Mouse (Mus musculus) hindbrain, embryonic 11.5 days (tissue): Measurements from ENCODE around the gene Snd1. TPM values are rescaled to one million over a fixed set of nuclear protein-coding genes. Genes with fewer than 3 reads are reported as not detected.
A peak's percentile ranks its signal among the peaks of the same experiment; 100 is the strongest.

Experiments
- ATAC-seq: fragments of 200-750 bp; cut with Nextera tagmentation; 2 replicates; pipeline ENCODE4 v1.8.0; 2017; ENCODE audit warnings: mild to moderate bottlenecking, moderate TSS enrichment, moderate library complexity; ENCODE audit not compliant: low FRiP score
- DNase-seq: peaks from one replicate; pipeline ENCODE4 v3.0.0-alpha.2; 2015; ENCODE audit warnings: low spot score
- H3K27ac ChIP-seq: fragments of 300-500 bp; sonication (generic); 2 replicates; pipeline ENCODE4 v1.5.1; 2014; ENCODE audit warnings: mild to moderate bottlenecking, low read depth, low read length
- H3K27me3 ChIP-seq: fragments of 300-500 bp; sonication (generic); 2 replicates; pipeline ENCODE4 v1.6.1; 2014; ENCODE audit warnings: mild to moderate bottlenecking, low read length, moderate library complexity, mixed read lengths; ENCODE audit not compliant: control insufficient read depth, insufficient read depth
- H3K36me3 ChIP-seq: fragments of 300-500 bp; sonication (generic); 2 replicates; pipeline ENCODE4 v1.6.1; 2014; ENCODE audit warnings: mild to moderate bottlenecking, low read length, moderate library complexity, mixed read lengths; ENCODE audit not compliant: control insufficient read depth, insufficient read depth
- H3K4me1 ChIP-seq: fragments of 300-500 bp; sonication (generic); replicated peaks from 2 replicates; pipeline ENCODE4 v1.6.1; 2014; ENCODE audit warnings: low read length, mixed read lengths; ENCODE audit not compliant: control insufficient read depth, insufficient read depth
- H3K4me2 ChIP-seq: fragments of 300-500 bp; sonication (generic); replicated peaks from 2 replicates; pipeline ENCODE4 v1.6.1; 2014; ENCODE audit warnings: mild to moderate bottlenecking, low read depth, low read length
- H3K4me3 ChIP-seq: fragments of 300-500 bp; sonication (generic); 2 replicates; pipeline ENCODE4 v1.5.1; 2014; ENCODE audit warnings: low read depth, low read length
- H3K9ac ChIP-seq: fragments of 300-500 bp; sonication (generic); 2 replicates; pipeline ENCODE4 v1.6.1; 2014; ENCODE audit warnings: low read depth, low read length
- H3K9me3 ChIP-seq: fragments of 300-500 bp; sonication (generic); 2 replicates; pipeline ENCODE4 v1.6.1; 2016; ENCODE audit warnings: low read length; ENCODE audit not compliant: control insufficient read depth
- WGBS: fragments of 180-500 bp; shearing (Covaris S2); extraction: QIAGEN DNeasy Blood & Tissue Kit; methylation state at CpG from one replicate; pipeline ENCODE4 v1.1.7; 2014; 5-methylcytosine and 5-hydroxymethylcytosine counted together
- polyA plus RNA-seq: library from polyadenylated mRNA; unstranded; fragments of >200 nt; fragmentation: Nextera tagmentation; extraction: Ambion mirVana; gene quantifications from 2 replicates; pipeline ENCODE4 v1.2.1, GENCODE M21; 2014

Snd1 gene
- polyA plus RNA-seq, 1 experiment from 2014 or later: 86.2 TPM

GRCm38 (mm10) chr6:28450481-28450880 lies 24.5 kb upstream of the Snd1 start:
- Histone ChIP-seq H3K4me1 (no peaks in the 10 kb centered on the region), H3K9me3 (no peaks in the 10 kb centered on the region), H3K4me3 (no peak overlapping the region), H3K9ac (no peak overlapping the region), H3K4me2 (no peak overlapping the region), H3K27me3 (peaks cover 11% of the 10 kb centered on the region), H3K36me3 (no peaks in the 10 kb centered on the region), H3K27ac (no peak overlapping the region)
- peak; percentile 19 for DNase-seq
- no peak for ATAC-seq
- WGBS: 14% methylated on average over 5 of the region's 5 CpGs

- Histone ChIP-seq H3K27me3 (peaks cover 11% of the 10 kb centered on the region), H3K9ac (no peak overlapping the region), H3K9me3 (no peaks in the 10 kb centered on the region), H3K36me3 (no peaks in the 10 kb centered on the region), H3K4me2 (no peak overlapping the region), H3K4me3 (no peak overlapping the region), H3K4me1 (no peaks in the 10 kb centered on the region), H3K27ac (no peak overlapping the region)
- no peak for ATAC-seq
- DNase-seq: no peak
- 3% methylated on average over 12 of the region's 12 CpGs for WGBS
Measured at GRCm38 (mm10) chr6:28450977-28451376, 24.0 kb upstream of the Snd1 start.

DNA sequence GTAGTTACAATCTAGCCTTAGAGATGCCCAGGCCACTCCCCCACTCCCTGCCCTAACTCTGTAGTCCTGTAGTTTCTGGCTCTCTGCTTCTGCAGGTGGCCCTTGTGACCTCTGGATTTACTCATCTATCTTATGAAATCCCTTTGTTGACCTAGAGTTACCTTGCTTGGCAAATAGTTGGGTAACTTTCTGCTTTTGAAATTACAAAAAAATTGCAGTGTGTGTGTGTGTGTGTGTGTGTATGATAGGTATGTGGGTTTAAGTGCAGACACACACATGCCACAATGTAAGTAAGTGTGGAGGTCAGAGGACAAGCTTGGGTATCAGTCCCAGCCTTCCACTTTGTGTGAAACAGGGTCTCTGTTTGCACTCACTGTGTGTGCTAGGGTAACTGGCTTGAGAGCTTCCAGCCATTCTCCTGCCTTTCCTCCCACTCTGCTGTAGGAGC lies 15.7 kb upstream of the Snd1 start:
- Histone ChIP-seq H3K9me3 (no peaks in the 10 kb centered on the region), H3K4me2 (no peak overlapping the region), H3K27me3 (no peaks in the 10 kb centered on the region), H3K9ac (no peak overlapping the region), H3K36me3 (no peaks in the 10 kb centered on the region), H3K4me3 (no peak overlapping the region), H3K27ac (no peak overlapping the region), H3K4me1 (no peaks in the 10 kb centered on the region)
- no peak for DNase-seq
- ATAC-seq: no peak

DNA sequence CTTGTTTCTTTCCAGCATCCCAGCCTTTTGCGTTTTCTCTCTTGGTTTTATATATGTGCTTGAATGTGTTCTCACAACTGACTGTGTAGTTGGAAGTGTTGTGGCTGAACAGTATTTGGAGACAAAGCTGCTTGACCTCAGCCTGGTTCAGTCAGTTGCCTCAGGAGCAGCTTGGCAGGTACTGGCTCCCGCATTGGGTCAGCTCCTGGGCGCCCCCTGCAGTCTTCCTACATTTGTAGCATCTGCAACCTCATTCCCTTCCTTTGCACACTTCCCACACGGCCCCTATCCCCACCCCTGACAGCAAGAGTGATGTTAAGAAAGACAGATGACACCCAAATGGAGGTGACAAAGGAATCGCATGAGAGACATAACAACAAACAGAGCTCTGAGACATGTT lies 14.4 kb upstream of the Snd1 start:
- 8% methylated on average over 5 of the region's 5 CpGs for WGBS
- Histone ChIP-seq H3K36me3 (no peaks in the 10 kb centered on the region), H3K27ac (no peak overlapping the region), H3K4me1 (no peaks in the 10 kb centered on the region), H3K9ac (no peak overlapping the region), H3K27me3 (no peaks in the 10 kb centered on the region), H3K4me2 (no peak overlapping the region), H3K4me3 (no peak overlapping the region), H3K9me3 (no peaks in the 10 kb centered on the region)
- ATAC-seq (no peak), DNase-seq (peak; percentile 66)

- H3K36me3 ChIP-seq: no peaks in the 10 kb centered on the region
- no peak overlapping the region for H3K4me2 ChIP-seq
- H3K9me3 ChIP-seq: no peaks in the 10 kb centered on the region
- 0 out of 2 replicates have a peak overlapping the region, but pooled peaks have one; percentile 53 for H3K27ac ChIP-seq
- H3K4me1 ChIP-seq: no peaks in the 10 kb centered on the region
- DNase-seq: peak; percentile 32
- no peak overlapping the region for H3K4me3 ChIP-seq
- H3K9ac ChIP-seq: no peak overlapping the region
- WGBS: 27% methylated on average over 6 of the region's 6 CpGs
- no peaks in the 10 kb centered on the region for H3K27me3 ChIP-seq
- ATAC-seq: peak; percentile 72
Measured at GRCm38 (mm10) chr6:28464630-28465029, 10.3 kb upstream of the Snd1 start.

DNA sequence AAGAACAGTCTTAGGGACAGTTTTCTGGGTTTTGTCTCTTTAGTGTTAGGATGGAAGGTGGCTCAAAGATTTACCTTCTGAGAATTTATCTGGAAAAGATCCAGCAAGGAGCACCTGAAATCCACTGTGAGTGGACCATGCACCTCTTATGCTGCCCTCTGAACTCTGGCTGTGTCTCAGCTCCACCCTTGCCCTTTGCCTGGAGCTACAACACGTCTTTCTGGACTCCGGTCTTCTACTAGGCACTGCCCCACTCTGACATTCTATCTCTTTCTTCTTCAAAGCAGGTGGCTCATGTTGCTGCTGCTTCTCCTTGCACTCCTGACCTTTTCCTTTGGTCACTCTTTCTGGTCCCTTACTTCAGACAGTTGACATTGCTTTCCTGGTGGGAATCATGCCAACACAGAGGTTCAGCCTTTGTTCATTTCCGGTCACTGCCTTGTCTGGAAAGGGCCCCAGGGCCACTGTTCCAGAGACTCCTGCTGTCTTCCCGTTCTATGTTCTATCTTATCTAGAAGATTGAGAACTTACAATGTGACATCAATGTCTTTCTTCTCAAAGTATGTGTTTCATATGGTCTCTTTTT lies 4.8 kb upstream of the Snd1 start:
- no peak overlapping the region for H3K9ac ChIP-seq
- WGBS: 70% methylated on average over 4 of the region's 4 CpGs
- H3K4me1 ChIP-seq: no peaks in the 10 kb centered on the region
- H3K4me2 ChIP-seq: no peak overlapping the region
- no peak overlapping the region for H3K27ac ChIP-seq
- H3K4me3 ChIP-seq: no peak overlapping the region
- DNase-seq (no peak), ATAC-seq (no peak)
- H3K9me3 ChIP-seq: no peaks in the 10 kb centered on the region
- no peaks in the 10 kb centered on the region for H3K27me3 ChIP-seq
- no peaks in the 10 kb centered on the region for H3K36me3 ChIP-seq

DNA sequence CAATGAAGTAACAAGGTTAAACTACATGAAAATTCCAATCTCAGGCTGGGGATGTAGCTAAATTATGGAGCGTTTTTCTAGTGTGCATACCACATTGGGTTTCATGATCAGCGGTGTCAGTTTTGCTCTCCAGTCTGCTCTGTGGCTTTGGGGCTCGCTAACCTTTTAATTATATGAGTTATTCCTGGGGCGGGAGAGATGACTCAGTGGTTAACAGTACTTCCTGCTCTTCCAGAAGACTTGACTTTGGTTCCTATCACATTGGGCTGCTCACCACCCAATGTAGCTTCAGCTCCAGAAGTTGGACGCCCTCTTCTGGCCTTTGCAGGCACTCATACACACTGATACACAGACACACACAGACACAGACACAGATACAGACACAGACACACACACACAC lies 4.3 kb upstream of the Snd1 start:
- Histone ChIP-seq H3K9me3 (no peaks in the 10 kb centered on the region), H3K9ac (no peak overlapping the region)
- WGBS: 82% methylated on average over 5 of the region's 5 CpGs

DNA sequence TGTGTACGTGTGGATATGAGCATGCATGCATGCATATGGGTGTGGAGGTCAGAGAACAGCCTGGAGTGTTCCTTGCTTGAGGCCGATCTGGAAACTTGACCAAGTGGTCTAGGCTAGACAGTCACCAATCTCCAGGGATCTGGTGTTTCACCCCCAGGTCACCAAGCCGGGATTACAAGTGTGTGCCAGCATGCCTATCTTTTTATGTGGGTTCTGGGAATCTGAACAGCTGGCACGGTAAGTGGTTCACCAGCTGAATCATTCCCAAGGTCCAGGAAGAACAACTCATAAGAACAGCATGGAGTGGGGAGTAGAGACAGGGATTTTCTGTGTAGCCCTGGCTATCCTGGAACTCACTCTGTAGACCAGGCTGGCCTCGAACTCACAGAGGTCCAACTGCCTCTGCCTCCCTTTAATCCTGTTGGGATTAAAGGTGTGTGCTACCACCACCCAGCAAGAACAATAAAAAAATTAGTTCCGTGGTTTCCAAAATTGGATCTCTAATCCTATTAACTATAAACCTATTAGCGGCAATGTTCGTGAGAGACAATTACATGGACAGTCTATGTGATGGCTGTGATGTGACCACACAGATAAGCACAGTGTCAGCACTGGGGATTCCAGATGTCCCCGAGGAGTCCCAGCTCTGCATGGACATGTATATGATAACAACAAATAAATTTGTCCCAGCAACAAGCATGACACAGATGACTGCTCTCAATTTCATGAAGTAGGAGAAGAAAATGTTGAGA lies 3.5 kb upstream of the Snd1 start:
- DNase-seq (no peak), ATAC-seq (no peak)
- Histone ChIP-seq H3K27me3 (no peaks in the 10 kb centered on the region), H3K4me1 (no peaks in the 10 kb centered on the region), H3K27ac (no peak overlapping the region), H3K36me3 (no peaks in the 10 kb centered on the region), H3K9me3 (no peaks in the 10 kb centered on the region), H3K4me2 (no peak overlapping the region), H3K9ac (no peak overlapping the region), H3K4me3 (no peak overlapping the region)
- WGBS: 89% methylated on average over 9 of the region's 9 CpGs

More for the DNA sequence above, 4.3 kb upstream of the Snd1 start:
- Histone ChIP-seq H3K4me2 (no peak overlapping the region), H3K4me3 (no peak overlapping the region), H3K4me1 (no peaks in the 10 kb centered on the region), H3K36me3 (no peaks in the 10 kb centered on the region), H3K27me3 (no peaks in the 10 kb centered on the region), H3K27ac (no peak overlapping the region)
- DNase-seq (no peak), ATAC-seq (no peak)

DNA sequence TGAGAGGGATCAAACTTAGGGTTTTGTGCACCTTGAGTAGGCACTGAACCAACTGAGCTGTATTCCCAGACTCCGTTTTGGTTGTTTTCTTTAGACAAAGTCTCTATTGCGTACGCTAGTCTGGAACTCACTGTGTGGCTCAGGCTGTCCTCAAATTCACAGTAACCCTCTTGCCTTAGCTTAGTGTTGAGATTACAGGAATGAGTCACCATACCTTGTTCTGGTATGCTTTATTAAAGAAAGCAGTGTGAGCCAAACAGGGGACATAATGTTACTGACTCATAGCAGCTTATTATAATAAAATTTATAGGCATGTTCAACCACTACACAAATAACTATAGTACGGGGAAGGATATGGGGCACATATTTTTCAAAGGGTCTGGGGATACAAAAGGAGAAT lies 728 bp upstream of the Snd1 start:
- Histone ChIP-seq H3K27ac (no peak overlapping the region), H3K9ac (no peak overlapping the region), H3K4me2 (no peak overlapping the region), H3K36me3 (no peaks in the 10 kb centered on the region), H3K4me3 (no peak overlapping the region), H3K9me3 (no peaks in the 10 kb centered on the region), H3K4me1 (no peaks in the 10 kb centered on the region), H3K27me3 (no peaks in the 10 kb centered on the region)
- DNase-seq: no peak
- 90% methylated on average over 4 of the region's 4 CpGs for WGBS
- no peak for ATAC-seq
